Mouse (Mus musculus): ENCODE measurements around the gene Samhd1. TPM values are rescaled to one million over a fixed set of nuclear protein-coding genes. Genes with fewer than 3 reads are reported as not detected.
"Not testable (repeated sequence)": the region's sequence is repeated elsewhere in the genome, so short reads cannot be mapped to it uniquely, and the experiment has no call there.

The Samhd1 gene
- polyA plus RNA-seq, 1 experiment from 2014 or later, result 9.6 TPM

DNA sequence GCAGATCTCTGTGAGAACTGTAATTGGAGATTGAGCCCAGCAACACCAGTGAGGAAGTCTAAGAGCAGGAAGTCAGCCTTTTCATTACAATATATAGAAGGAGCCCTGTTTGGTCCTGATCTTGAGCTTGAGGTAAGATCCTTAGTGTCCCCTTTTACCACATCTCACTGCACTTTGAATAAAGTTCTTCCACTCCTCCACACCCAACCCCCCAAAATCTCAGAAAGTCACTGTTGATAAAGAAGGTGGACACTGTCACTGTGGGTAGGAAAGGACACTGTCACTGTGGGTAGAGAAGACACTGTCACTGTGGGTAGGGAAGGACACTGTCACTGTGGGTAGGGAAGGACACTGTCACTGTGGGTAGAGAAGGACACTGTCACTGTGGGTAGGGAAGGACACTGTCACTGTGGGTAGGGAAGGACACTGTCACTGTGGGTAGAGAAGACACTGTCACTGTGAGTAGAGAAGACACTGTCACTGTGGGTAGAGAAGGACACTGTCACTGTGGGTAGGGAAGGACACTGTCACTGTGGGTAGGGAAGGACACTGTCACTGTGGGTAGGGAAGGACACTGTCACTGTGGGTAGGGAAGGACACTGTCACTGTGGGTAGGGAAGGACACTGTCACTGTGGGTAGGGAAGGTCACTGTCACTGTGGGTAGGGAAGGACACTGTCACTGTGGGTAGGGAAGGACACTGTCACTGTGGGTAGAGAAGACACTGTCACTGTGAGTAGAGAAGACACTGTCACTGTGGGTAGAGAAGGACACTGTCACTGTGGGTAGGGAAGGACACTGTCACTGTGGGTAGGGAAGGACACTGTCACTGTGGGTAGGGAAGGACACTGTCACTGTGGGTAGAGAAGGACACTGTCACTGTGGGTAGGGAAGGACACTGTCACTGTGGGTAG is 30.5 kb upstream of the Samhd1 start:
- H3K27me3 ChIP-seq (ENCODE audit: control insufficient read depth, insufficient read depth, low read depth, low read length); H3K4me2 ChIP-seq (ENCODE audit: low read length); ATAC-seq; H3K4me1 ChIP-seq (ENCODE audit: control insufficient read depth, insufficient read depth, low read length); H3K9ac ChIP-seq (ENCODE audit: low read depth, low read length); H3K4me3 ChIP-seq (ENCODE audit: low read depth, low read length); H3K27ac ChIP-seq (ENCODE audit: low read length); H3K9me3 ChIP-seq (replicated peaks; ENCODE audit: control insufficient read depth, low read length, poor library complexity, severe bottlenecking): not testable (repeated sequence)
- H3K36me3 ChIP-seq (ENCODE audit: control insufficient read depth, insufficient read depth, low read length), result peaks cover 17% of the 10 kb centered on the region; the same call in 1 of the 2 replicates

DNA sequence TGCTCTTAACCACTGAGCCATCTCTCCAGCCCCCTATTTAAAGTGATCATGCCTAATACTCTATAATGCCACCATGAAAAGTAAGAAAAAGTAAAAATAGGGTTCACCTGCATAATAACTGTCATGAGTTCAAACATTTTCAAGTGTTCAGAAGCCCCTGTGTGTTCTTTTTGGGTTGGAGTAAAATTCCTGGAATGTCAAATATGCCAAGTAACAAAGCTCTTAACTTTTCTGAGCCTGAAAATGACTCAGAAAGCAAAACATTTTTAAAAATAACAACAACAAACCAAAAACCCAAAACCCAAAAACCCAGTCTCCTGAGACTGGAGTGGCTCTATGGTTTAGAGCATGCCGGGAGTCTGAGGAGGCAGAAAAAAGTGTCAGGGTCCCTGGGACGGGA is 29.0 kb upstream of the Samhd1 start:
- no peak overlapping the region for H3K4me2 ChIP-seq (ENCODE audit: low read length)
- no peaks in the 10 kb centered on the region for H3K9me3 ChIP-seq (replicated peaks; ENCODE audit: control insufficient read depth, low read length, poor library complexity, severe bottlenecking)
- no peak overlapping the region for H3K27ac ChIP-seq (ENCODE audit: low read length)
- no peak overlapping the region for H3K9ac ChIP-seq (ENCODE audit: low read depth, low read length)
- H3K4me3 ChIP-seq (ENCODE audit: low read depth, low read length), result no peak overlapping the region
- H3K36me3 ChIP-seq (ENCODE audit: control insufficient read depth, insufficient read depth, low read length), result peaks cover 18% of the 10 kb centered on the region
- WGBS, result 83% methylated on average over 2 of the region's 2 CpGs
- no peaks in the 10 kb centered on the region for H3K4me1 ChIP-seq (ENCODE audit: control insufficient read depth, insufficient read depth, low read length)
- no peaks in the 10 kb centered on the region for H3K27me3 ChIP-seq (ENCODE audit: control insufficient read depth, insufficient read depth, low read depth, low read length)
- no peak for ATAC-seq

DNA sequence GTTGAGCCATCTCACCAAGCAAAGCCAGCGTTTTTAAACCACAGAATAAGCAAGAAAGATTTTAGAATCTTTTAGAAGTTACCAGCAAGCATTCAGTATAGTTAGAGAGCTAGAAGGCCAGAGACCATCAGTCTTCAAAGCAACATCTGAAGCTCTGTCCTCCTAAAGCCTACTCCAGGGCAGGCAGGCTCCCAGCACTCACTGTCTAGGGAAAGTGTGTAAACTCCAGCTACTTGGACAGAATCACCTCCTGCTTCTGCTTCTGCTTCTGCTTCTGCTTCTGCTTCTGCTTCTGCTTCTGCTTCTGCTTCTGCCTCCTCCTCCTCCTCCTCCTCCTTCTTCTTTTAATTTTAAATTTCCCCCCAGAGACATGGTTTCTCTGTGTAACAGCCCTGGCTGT is 21.0 kb upstream of the Samhd1 start:
- H3K27ac ChIP-seq (ENCODE audit: low read length), result no peak overlapping the region
- no peak overlapping the region for H3K4me2 ChIP-seq (ENCODE audit: low read length)
- H3K4me1 ChIP-seq (ENCODE audit: control insufficient read depth, insufficient read depth, low read length), result no peaks in the 10 kb centered on the region
- H3K9ac ChIP-seq (ENCODE audit: low read depth, low read length), result no peak overlapping the region
- no peaks in the 10 kb centered on the region for H3K27me3 ChIP-seq (ENCODE audit: control insufficient read depth, insufficient read depth, low read depth, low read length)
- H3K9me3 ChIP-seq (replicated peaks; ENCODE audit: control insufficient read depth, low read length, poor library complexity, severe bottlenecking), result no peaks in the 10 kb centered on the region
- 81% methylated on average over 1 of the region's 1 CpGs for WGBS
- no peak for ATAC-seq
- peaks cover 14% of the 10 kb centered on the region for H3K36me3 ChIP-seq (ENCODE audit: control insufficient read depth, insufficient read depth, low read length)
- H3K4me3 ChIP-seq (ENCODE audit: low read depth, low read length), result no peak overlapping the region

DNA sequence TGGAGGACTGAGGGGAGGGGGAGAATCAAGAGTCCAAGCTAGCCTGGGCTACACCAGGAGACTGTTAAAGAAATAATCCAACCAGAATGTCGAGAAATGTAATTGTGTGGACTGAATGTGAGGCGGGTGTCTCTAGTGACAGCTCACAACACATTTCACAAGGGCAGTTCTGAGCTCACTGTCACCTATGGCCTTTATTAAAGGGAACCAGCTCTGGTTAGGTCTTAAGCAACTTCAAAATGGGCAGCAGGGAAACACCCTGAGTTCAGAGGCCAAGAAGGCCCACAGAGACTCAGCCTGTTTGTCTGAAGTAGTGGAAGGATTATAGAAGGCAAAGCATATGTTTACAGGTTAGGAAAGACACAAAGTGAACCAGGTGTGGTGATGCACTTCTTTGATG is 18.2 kb upstream of the Samhd1 start:
- H3K4me1 ChIP-seq (ENCODE audit: control insufficient read depth, insufficient read depth, low read length), result no peaks in the 10 kb centered on the region
- H3K4me3 ChIP-seq (ENCODE audit: low read depth, low read length), result no peak overlapping the region
- H3K9me3 ChIP-seq (replicated peaks; ENCODE audit: control insufficient read depth, low read length, poor library complexity, severe bottlenecking), result no peaks in the 10 kb centered on the region
- no peak overlapping the region for H3K4me2 ChIP-seq (ENCODE audit: low read length)
- H3K9ac ChIP-seq (ENCODE audit: low read depth, low read length), result no peak overlapping the region
- ATAC-seq, result no peak
- no peak overlapping the region for H3K27ac ChIP-seq (ENCODE audit: low read length)
- WGBS, result 92% methylated on average over 2 of the region's 2 CpGs
- peaks cover 18% of the 10 kb centered on the region for H3K36me3 ChIP-seq (ENCODE audit: control insufficient read depth, insufficient read depth, low read length)
- H3K27me3 ChIP-seq (ENCODE audit: control insufficient read depth, insufficient read depth, low read depth, low read length), result no peaks in the 10 kb centered on the region

DNA sequence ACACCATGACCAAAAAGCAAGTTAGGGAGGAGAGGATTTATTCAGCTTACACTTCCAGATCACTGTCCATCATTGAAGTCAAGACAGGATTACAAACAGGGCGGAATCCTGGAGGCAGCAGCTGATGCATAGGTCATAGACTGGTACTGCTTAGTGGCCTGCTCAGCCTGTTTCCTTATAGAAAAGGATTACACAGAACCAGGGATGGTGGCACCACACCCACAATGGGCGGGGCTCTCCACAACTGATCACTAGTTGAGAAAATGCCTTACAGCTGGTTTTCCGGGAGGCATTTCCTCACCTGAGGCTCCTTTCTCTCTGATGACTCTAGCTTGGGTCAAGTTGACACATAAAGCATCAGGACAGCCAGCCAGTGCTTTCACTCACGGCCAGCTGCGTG is 13.4 kb upstream of the Samhd1 start:
- Histone ChIP-seq H3K4me2 (ENCODE audit: low read length) (no peak overlapping the region), H3K9ac (ENCODE audit: low read depth, low read length) (no peak overlapping the region), H3K27me3 (ENCODE audit: control insufficient read depth, insufficient read depth, low read depth, low read length) (no peaks in the 10 kb centered on the region), H3K36me3 (ENCODE audit: control insufficient read depth, insufficient read depth, low read length) (peaks cover 20% of the 10 kb centered on the region), H3K27ac (ENCODE audit: low read length) (no peak overlapping the region), H3K9me3 (replicated peaks; ENCODE audit: control insufficient read depth, low read length, poor library complexity, severe bottlenecking) (no peaks in the 10 kb centered on the region), H3K4me3 (ENCODE audit: low read depth, low read length) (no peak overlapping the region), H3K4me1 (ENCODE audit: control insufficient read depth, insufficient read depth, low read length) (no peaks in the 10 kb centered on the region)
- WGBS, result 94% methylated on average over 5 of the region's 5 CpGs
- no peak for ATAC-seq

DNA sequence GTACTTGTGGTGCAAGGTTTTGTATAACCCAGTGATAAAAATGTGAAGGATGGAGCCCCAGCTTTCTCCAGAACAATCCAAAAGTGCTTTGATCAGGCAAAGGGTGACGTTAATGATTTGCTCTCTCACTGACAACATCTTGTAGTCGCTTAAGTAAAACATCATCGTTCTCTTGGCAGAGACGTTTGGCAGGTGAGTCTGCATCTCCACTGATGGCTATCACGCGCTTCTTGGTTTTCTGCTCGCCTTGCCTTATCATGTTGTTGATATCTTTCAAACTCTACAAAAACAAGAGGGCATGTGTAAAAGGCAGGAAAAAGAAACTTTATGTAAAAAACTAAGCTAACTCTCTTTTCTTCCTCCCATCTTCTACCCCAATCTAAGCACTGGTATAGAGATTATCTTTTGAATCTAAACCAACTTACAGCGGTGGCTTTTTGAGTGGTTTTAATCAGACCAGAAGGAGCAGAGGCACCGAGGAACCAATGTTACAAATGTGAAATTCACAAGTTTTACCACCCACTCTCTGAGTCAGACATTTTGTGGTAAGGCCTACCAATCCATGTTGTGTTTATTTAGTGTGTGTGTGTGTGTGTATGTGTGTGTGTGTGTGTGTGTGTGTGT is 12.4 kb upstream of the Samhd1 start:
- Histone ChIP-seq H3K9ac (ENCODE audit: low read depth, low read length) (no peak overlapping the region), H3K27ac (ENCODE audit: low read length) (no peak overlapping the region), H3K9me3 (replicated peaks; ENCODE audit: control insufficient read depth, low read length, poor library complexity, severe bottlenecking) (no peaks in the 10 kb centered on the region), H3K4me2 (ENCODE audit: low read length) (no peak overlapping the region), H3K4me1 (ENCODE audit: control insufficient read depth, insufficient read depth, low read length) (no peaks in the 10 kb centered on the region), H3K4me3 (ENCODE audit: low read depth, low read length) (no peak overlapping the region), H3K27me3 (ENCODE audit: control insufficient read depth, insufficient read depth, low read depth, low read length) (no peaks in the 10 kb centered on the region), H3K36me3 (ENCODE audit: control insufficient read depth, insufficient read depth, low read length) (peaks cover 20% of the 10 kb centered on the region)
- no peak for ATAC-seq
- 93% methylated on average over 9 of the region's 9 CpGs for whole genome bisulfite sequencing

DNA sequence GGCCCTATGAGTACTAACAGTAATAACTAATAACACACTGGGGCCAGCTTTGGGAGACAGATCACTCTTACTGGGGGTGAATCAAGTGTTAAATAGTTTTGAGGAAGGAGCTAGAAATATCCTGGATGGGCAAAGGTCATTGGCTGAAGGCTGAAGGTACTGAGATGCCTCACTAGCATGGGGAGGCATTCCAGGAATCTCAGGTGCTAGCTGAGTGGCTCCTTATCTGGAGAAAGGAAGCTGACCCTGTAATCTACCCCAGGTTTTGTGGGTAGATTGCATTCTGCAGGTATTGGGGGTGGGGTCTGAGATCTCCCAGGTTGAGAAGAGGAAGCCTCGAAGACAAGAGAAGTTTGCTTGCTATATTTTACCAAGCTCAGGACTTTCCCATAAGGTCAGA is 10.1 kb upstream of the Samhd1 start:
- Histone ChIP-seq H3K9ac (ENCODE audit: low read depth, low read length) (no peak overlapping the region), H3K27ac (ENCODE audit: low read length) (no peak overlapping the region), H3K9me3 (replicated peaks; ENCODE audit: control insufficient read depth, low read length, poor library complexity, severe bottlenecking) (peaks cover 3% of the 10 kb centered on the region; the same call in 1 of the 2 replicates), H3K27me3 (ENCODE audit: control insufficient read depth, insufficient read depth, low read depth, low read length) (no peaks in the 10 kb centered on the region), H3K4me3 (ENCODE audit: low read depth, low read length) (no peak overlapping the region), H3K36me3 (ENCODE audit: control insufficient read depth, insufficient read depth, low read length) (peaks cover 9% of the 10 kb centered on the region; the same call in 1 of the 2 replicates), H3K4me2 (ENCODE audit: low read length) (no peak overlapping the region), H3K4me1 (ENCODE audit: control insufficient read depth, insufficient read depth, low read length) (no peaks in the 10 kb centered on the region)
- no peak for ATAC-seq
- 94% methylated on average over 1 of the region's 1 CpGs for WGBS

DNA sequence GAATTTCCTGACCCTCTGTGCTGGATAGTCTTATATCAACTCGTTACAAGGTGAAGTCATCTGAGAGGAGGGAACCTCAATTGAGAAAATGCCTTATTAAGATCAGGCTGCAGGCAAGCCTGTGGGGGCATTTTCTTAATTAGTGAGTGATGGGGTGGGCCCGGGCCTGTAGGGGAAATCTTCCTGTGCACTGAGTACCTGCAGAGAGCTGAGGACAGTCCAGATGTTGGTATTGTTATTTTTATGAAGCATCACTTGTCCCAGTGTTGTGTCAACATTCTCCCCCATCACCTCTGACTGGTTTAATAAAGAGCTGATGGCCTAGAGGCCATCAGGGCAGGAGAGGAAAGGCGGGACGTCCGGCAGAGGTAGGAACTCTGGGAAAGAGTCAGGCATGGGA is 9.1 kb upstream of the Samhd1 start:
- H3K9me3 ChIP-seq (replicated peaks; ENCODE audit: control insufficient read depth, low read length, poor library complexity, severe bottlenecking), result peaks cover 7% of the 10 kb centered on the region; the same call in 1 of the 2 replicates
- no peaks in the 10 kb centered on the region for H3K27me3 ChIP-seq (ENCODE audit: control insufficient read depth, insufficient read depth, low read depth, low read length)
- 81% methylated on average over 5 of the region's 5 CpGs for WGBS
- H3K9ac ChIP-seq (ENCODE audit: low read depth, low read length), result no peak overlapping the region
- H3K27ac ChIP-seq (ENCODE audit: low read length), result no peak overlapping the region
- 0 out of 2 replicates have a peak, but pooled peaks cover 5% of the 10 kb centered on the region for H3K36me3 ChIP-seq (ENCODE audit: control insufficient read depth, insufficient read depth, low read length)
- no peak overlapping the region for H3K4me2 ChIP-seq (ENCODE audit: low read length)
- no peaks in the 10 kb centered on the region for H3K4me1 ChIP-seq (ENCODE audit: control insufficient read depth, insufficient read depth, low read length)
- H3K4me3 ChIP-seq (ENCODE audit: low read depth, low read length), result no peak overlapping the region
- no peak for ATAC-seq

DNA sequence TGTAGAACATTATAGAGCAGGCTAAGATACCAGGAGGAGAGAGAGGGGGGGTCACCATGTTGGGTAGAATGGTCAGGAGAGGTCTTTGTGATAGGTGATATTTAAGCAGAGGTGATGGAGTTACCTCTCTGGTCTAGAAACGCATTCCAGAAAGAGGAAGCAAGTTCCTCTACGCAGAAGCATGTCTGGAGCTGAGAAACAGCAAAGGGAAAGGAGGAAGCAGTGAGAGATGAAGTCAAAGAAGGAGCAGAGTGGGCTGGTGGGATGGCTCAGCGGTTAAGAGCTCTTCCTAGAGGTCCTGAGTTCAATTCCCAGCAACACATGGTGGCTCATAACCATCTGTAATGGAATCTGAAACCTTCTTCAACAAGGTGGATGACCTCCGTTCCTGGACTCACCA is 6.9 kb upstream of the Samhd1 start:
- ATAC-seq, result no peak
- no peaks in the 10 kb centered on the region for H3K27me3 ChIP-seq (ENCODE audit: control insufficient read depth, insufficient read depth, low read depth, low read length)
- H3K4me3 ChIP-seq (ENCODE audit: low read depth, low read length), result no peak overlapping the region
- H3K27ac ChIP-seq (ENCODE audit: low read length), result no peak overlapping the region
- peaks cover 7% of the 10 kb centered on the region; the same call in 1 of the 2 replicates for H3K9me3 ChIP-seq (replicated peaks; ENCODE audit: control insufficient read depth, low read length, poor library complexity, severe bottlenecking)
- H3K9ac ChIP-seq (ENCODE audit: low read depth, low read length), result no peak overlapping the region
- H3K36me3 ChIP-seq (ENCODE audit: control insufficient read depth, insufficient read depth, low read length), result no peaks in the 10 kb centered on the region
- whole genome bisulfite sequencing, result 91% methylated on average over 4 of the region's 4 CpGs
- no peaks in the 10 kb centered on the region for H3K4me1 ChIP-seq (ENCODE audit: control insufficient read depth, insufficient read depth, low read length)
- H3K4me2 ChIP-seq (ENCODE audit: low read length), result no peak overlapping the region

All from midbrain, embryonic 16.5 days (tissue).